Mouse (Mus musculus): ENCODE data around the gene B230219D22Rik. TPM values are rescaled to one million over a fixed set of nuclear protein-coding genes. Genes with fewer than 3 reads are reported as not detected.

Gene B230219D22Rik
- total RNA-seq (2023) = 23.6 TPM

DNA sequence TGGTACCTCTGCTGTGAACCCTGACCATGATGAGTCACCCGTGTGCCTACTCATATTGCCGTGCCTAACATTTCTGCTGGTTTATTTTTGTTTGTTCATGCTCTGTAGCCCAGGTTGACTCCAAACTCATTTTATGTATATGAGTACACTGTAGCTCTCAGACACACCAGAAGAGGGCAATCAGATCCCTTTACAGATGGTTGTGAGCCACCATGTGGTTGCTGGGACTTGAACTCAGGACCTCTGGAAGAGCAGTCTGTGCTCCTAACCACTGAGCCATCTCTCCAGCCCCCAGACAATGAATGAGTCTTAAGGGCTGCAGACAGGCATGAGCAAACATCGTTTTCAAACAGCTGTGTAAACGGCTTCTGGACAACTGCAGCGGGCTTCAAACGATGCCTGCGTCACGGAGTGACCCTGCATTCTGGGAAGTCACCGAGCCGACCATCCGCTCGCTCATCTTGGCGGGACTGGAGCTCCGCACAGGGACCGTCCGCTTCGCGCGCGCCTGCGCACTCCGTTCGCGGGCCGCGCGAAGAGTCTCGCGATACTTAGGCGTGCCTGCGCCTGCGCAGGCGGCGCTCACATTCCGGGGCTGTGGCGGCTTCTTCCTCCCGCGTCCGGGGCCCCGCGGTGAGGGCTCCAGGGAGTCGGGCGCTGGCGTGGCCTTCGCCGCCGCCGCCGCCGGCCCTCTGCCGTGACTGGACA lies at the start of gene B230219D22Rik:
B230219D22Rik (plus strand) TSS at position 590 of the 708 bp plus-strand sequence.

DNA sequence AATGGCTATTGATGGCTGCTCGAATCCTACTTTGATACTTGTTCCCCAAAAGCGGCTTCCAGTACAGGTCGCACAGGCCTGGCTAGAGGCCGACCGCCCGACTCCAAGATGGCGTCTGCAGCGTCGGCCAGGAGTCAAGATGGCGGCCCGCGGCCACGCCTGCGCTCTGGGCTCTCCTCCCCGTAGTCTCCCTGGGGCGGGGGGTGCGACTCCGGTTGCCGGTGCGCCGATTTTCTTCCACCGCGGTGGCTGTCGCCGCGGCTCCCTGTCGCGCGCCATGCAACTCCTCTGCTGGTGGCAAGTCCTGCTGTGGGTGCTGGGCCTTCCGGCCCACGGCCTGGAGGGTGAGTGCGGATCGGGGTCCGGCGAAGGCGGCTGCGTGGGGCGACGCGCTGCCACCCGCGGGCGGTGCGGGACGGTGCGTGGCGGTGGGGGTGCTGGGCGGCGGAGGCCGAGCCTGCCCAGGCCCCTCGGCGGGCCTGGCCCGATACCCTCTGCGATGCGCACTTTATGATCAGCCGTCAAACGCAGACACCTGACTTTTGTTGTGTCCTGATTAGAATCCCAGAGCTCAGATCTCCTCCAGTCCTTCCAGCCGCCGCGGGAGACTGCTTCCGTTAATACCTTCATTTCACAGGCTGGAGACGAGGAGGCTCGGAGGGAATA lies 21.7 kb downstream of the B230219D22Rik start, which contains the start of gene Txndc15:
Txndc15 (plus strand) TSS at position 150 of the 666 bp plus-strand sequence.

DNA sequence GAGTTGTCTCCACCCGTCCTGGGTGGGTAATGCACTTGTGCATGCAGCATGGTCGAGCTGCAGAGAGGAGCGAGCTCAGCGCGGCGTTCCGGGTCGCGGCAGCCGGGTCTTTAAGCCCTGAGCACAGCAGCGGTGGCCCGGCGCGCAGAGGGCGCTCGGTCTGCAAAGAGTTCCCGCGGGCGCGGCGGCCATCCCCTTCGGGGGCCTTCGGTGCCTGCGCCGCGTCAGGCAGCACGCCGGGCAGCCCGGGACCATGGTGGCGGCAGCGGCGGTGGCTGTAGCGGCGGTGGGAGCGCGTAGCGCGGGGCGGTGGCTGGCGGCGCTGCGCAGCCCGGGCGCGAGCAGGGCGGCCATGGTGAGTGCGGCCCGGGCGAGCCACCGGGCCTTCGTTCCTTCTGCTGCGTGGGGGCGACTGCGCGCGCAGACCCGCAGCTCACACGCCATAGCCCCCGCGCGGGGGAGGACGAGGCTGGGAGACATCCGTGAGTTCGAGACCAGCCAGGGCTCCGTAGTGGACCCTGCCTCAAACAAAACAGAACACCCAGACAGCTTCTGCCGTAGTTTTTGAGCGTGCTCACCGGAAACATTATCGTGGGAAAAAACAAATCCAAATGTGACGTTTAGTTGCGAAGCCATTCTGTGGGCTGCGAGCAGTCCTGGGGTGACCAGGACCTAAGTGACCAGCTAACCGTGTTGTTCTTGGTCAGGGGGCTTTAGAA lies 34.4 kb downstream of the B230219D22Rik start, which contains the start of gene Pcbd2:
Pcbd2 (plus strand) TSS at position 249 of the 719 bp plus-strand sequence.

Other genes with a start within 250 kb of the B230219D22Rik start
- gene Grk6, start 248.1 kb upstream of the B230219D22Rik start, total RNA-seq (2023) = 432 TPM
- gene Prr7, start 228.9 kb upstream of the B230219D22Rik start, total RNA-seq (2023) = 43.9 TPM
- gene Dbn1, start 205.0 kb upstream of the B230219D22Rik start, total RNA-seq (2023) = 0.34 TPM
- 7.9 TPM for gene Pdlim7, start 179.4 kb upstream of the B230219D22Rik start, total RNA-seq (2023)
- gene Dok3, start 163.8 kb upstream of the B230219D22Rik start, total RNA-seq (2023) = 17.9 TPM
- 74.7 TPM for gene Ddx41, start 156.5 kb upstream of the B230219D22Rik start, total RNA-seq (2023)
- 177 TPM for gene Fam193b, start 122.0 kb upstream of the B230219D22Rik start, total RNA-seq (2023)
- 100 TPM for gene Tmed9, start 119.4 kb upstream of the B230219D22Rik start, total RNA-seq (2023)
- 39.6 TPM for gene B4galt7, start 93.2 kb upstream of the B230219D22Rik start, total RNA-seq (2023)
- gene Caml, start 70.1 kb upstream of the B230219D22Rik start, total RNA-seq (2023) = 18.8 TPM
- gene Ddx46, start 58.1 kb upstream of the B230219D22Rik start, total RNA-seq (2023) = 96.0 TPM
- gene Txndc15, start 21.5 kb downstream of the B230219D22Rik start, total RNA-seq (2023) = 28.5 TPM
- gene Pcbd2, start 34.2 kb downstream of the B230219D22Rik start, total RNA-seq (2023) = 21.5 TPM
- gene Catsper3, start 91.4 kb downstream of the B230219D22Rik start, total RNA-seq (2023) = not detected
- not detected for gene Pitx1, start 143.1 kb downstream of the B230219D22Rik start, total RNA-seq (2023)

Data from CD8-positive naive resting alpha-beta T cell, adult 57 days (primary cell).